Mouse (Mus musculus) liver, adult 2 months (tissue): ENCODE results near the gene Olfr522.

Source experiments
- CTCF ChIP-seq: fragments of 200-500 bp; IDR thresholded peaks from 2 replicates; pipeline ENCODE4 v1.5.1; 2011; ENCODE audit warnings: low read depth, low read length, control low read depth
- POLR2A ChIP-seq: fragments of 200-500 bp; IDR thresholded peaks from 2 replicates; pipeline ENCODE4 v1.6.1; 2011; ENCODE audit warnings: low read length, control low read depth; ENCODE audit not compliant: insufficient read depth; ENCODE audit errors: extremely low read depth

DNA sequence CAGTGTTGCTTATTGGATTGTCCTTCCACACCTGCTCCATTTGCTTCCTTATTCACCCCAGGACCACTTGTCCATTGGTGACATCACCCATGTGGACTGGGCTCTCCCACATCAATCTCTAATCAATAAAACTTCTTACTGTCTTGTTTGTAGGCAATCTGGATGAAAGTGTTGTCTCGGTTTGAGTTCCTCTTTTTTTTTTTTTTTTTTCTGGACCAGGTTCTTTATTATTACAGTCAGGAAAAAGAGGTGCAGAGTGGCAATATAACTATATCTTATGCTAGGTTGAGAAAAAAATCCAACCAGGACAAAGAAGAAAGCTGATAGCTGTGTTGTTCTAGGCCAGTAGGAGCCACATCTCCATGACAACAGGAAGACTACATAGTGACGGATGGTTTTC is 16.1 kb upstream of the Olfr522 start:
- TF ChIP-seq CTCF (no peak), POLR2A (no peak)
